Mouse (Mus musculus) hindbrain, embryonic 13.5 days (tissue): Measurements from ENCODE around the gene Artn. TPM values are rescaled to one million over a fixed set of nuclear protein-coding genes. Genes with fewer than 3 reads are reported as not detected.
A peak's percentile ranks its signal among the peaks of the same experiment; 100 is the strongest.

Source experiments
- ATAC-seq: fragments of 200-750 bp; cut with Nextera tagmentation; 2 replicates; pipeline ENCODE4 v1.8.0; 2017; ENCODE audit warnings: moderate TSS enrichment; ENCODE audit not compliant: low FRiP score
- H3K27ac ChIP-seq: fragments of 300-500 bp; sonication (generic); 2 replicates; pipeline ENCODE4 v1.5.1; 2015; ENCODE audit warnings: inconsistent platforms, mild to moderate bottlenecking, moderate library complexity
- H3K27me3 ChIP-seq: fragments of 300-500 bp; sonication (generic); 2 replicates; pipeline ENCODE4 v1.6.1; 2015; ENCODE audit warnings: mild to moderate bottlenecking, inconsistent platforms
- H3K36me3 ChIP-seq: fragments of 300-500 bp; sonication (generic); 2 replicates; pipeline ENCODE4 v1.6.1; 2015; ENCODE audit warnings: mild to moderate bottlenecking, inconsistent platforms
- H3K4me1 ChIP-seq: fragments of 300-500 bp; sonication (generic); replicated peaks from 2 replicates; pipeline ENCODE4 v1.6.1; 2015; ENCODE audit warnings: inconsistent platforms
- H3K4me2 ChIP-seq: fragments of 300-500 bp; sonication (generic); 2 replicates; pipeline ENCODE4 v1.6.1; 2015; ENCODE audit warnings: inconsistent platforms, mild to moderate bottlenecking, moderate library complexity
- H3K4me3 ChIP-seq: fragments of 300-500 bp; sonication (generic); 2 replicates; pipeline ENCODE4 v1.5.1; 2015; ENCODE audit warnings: mild to moderate bottlenecking, inconsistent platforms
- H3K9ac ChIP-seq: fragments of 300-500 bp; sonication (generic); 2 replicates; pipeline ENCODE4 v1.6.1; 2015; ENCODE audit warnings: mild to moderate bottlenecking, inconsistent platforms
- H3K9me3 ChIP-seq: fragments of 300-500 bp; sonication (generic); 2 replicates; pipeline ENCODE4 v1.6.1; 2016; ENCODE audit warnings: inconsistent platforms
- WGBS: fragments of 180-500 bp; shearing (Covaris S2); methylation state at CpG from one replicate; pipeline ENCODE4 v1.1.7; 2015; 5-methylcytosine and 5-hydroxymethylcytosine counted together
- polyA plus RNA-seq: library from polyadenylated mRNA; unstranded; fragments of >200 nt; fragmentation: Nextera tagmentation; extraction: Ambion mirVana; gene quantifications from 2 replicates; pipeline ENCODE4 v1.2.1, GENCODE M21; 2015

The Artn gene
- polyA plus RNA-seq = 0.78 and 0.84 TPM in 2 replicates

DNA sequence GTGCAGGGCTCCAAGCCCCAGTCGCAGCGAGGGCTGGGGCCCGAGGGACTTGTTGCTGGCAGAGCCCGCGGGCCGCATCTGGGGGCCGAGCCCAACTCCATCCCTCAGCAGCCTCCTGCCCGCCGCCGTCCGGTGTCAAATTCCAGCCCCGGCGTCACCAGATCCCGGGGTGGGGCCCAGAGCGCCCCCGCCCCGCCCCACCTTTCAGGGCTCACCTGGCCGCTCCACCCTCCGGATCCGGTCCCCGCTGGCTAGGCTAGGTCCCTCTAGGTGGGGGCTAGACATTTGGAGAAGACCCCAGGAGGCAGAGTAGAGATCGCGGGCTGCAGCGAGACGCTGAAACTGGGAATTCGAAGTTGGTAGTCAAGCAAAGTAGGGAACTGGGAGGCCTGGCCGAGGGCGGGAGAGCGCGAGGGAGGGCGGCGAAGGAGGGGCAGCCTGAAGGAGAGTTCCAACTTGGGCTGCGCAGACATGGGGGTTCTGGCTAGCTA lies at the start of gene Artn:
Gene Artn (minus strand): TSS at position 373 of the 491 bp plus-strand sequence.
- Histone ChIP-seq H3K9ac (peak within 1 kb of the TSS; percentile 56), H3K4me1 (peaks cover 37% of the 10 kb centered on the region), H3K36me3 (peaks cover 12% of the 10 kb centered on the region), H3K27me3 (peaks cover 60% of the 10 kb centered on the region), H3K4me3 (peak within 1 kb of the TSS; percentile 25), H3K4me2 (peak within 1 kb of the TSS; percentile 53), H3K27ac (no peak within 1 kb of the TSS), H3K9me3 (0 out of 2 replicates have a peak, but pooled peaks cover 3% of the 10 kb centered on the region)
- ATAC-seq = no peak
- WGBS = under 1% methylated on average over 33 of the region's 33 CpGs

DNA sequence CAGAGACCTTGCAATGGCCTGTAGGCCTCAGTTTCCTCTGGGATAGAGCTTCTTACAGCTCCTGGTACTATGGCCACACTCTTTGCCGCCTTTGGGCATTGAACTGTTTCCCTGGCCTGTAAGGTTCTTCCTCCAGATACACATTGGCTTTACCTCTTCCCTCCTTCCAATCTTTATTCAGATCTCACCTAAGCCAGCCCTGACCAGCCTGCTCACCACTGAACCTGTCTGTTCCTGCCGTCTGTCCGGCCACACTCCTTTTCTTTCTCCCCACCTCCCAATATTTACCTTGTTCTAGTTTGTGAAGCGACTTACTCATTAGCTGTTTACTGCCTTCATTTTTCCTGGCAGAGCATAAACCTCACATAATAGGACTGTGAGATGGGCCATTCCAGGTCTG lies 49.6 kb upstream of the Artn start:
- no peaks in the 10 kb centered on the region for H3K36me3 ChIP-seq
- H3K9ac ChIP-seq = no peak overlapping the region
- H3K4me1 ChIP-seq = peaks cover 13% of the 10 kb centered on the region; the same call in 1 of the 2 replicates
- no peaks in the 10 kb centered on the region for H3K9me3 ChIP-seq
- WGBS = 93% methylated on average over 4 of the region's 4 CpGs
- no peak for ATAC-seq
- H3K27ac ChIP-seq = no peak overlapping the region
- no peak overlapping the region for H3K4me2 ChIP-seq
- no peak overlapping the region for H3K4me3 ChIP-seq
- H3K27me3 ChIP-seq = no peaks in the 10 kb centered on the region

DNA sequence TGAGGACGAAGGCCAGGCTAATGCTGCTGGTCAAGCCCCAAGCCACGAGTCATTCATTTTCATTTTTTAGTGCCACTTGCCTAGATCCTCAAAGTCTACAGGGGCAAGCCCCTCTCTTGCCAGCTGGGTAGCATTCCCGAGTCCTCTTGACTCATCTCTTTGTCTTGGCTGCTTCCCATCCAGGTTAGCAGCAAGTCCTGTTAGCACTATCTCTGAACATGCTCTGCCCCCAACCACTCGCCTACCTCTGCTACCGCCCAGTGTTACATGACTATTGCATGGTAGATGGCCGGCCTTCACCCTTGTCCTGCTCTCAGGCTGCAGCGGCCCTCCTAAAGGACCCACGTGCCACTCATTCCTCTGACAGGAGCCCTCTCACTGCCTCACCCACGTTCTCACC lies 48.7 kb upstream of the Artn start:
- H3K27ac ChIP-seq = no peak overlapping the region
- H3K4me1 ChIP-seq = peaks cover 13% of the 10 kb centered on the region; the same call in 1 of the 2 replicates
- whole genome bisulfite sequencing = 93% methylated on average over 9 of the region's 9 CpGs
- no peak overlapping the region for H3K4me2 ChIP-seq
- ATAC-seq = no peak
- no peak overlapping the region for H3K9ac ChIP-seq
- H3K27me3 ChIP-seq = no peaks in the 10 kb centered on the region
- no peak overlapping the region for H3K4me3 ChIP-seq
- H3K36me3 ChIP-seq = no peaks in the 10 kb centered on the region
- no peaks in the 10 kb centered on the region for H3K9me3 ChIP-seq

DNA sequence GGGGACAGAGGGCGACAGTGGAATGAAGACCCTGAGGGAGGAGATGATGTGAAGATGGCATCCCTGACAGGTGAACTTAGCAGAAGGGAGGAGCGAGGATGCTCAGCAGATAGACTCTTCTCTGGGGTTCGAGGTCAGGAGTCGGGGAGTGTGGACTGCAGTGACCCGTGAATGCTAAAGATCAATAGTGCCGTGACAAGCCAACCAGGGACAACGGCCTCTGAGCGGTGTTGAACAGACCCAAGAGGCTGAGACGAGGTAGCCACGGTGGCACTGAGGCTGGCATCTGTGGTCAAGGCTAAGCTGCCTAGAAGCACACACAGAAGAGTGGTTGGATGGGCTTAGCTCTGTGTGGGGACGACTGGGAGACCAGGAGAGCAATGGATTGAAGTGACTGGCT lies 48.3 kb upstream of the Artn start:
- peaks cover 9% of the 10 kb centered on the region; the same call in 1 of the 2 replicates for H3K4me1 ChIP-seq
- no peak overlapping the region for H3K4me3 ChIP-seq
- H3K9me3 ChIP-seq = no peaks in the 10 kb centered on the region
- no peaks in the 10 kb centered on the region for H3K36me3 ChIP-seq
- H3K9ac ChIP-seq = no peak overlapping the region
- WGBS = 82% methylated on average over 11 of the region's 11 CpGs
- no peaks in the 10 kb centered on the region for H3K27me3 ChIP-seq
- H3K4me2 ChIP-seq = no peak overlapping the region
- no peak for ATAC-seq
- no peak overlapping the region for H3K27ac ChIP-seq

DNA sequence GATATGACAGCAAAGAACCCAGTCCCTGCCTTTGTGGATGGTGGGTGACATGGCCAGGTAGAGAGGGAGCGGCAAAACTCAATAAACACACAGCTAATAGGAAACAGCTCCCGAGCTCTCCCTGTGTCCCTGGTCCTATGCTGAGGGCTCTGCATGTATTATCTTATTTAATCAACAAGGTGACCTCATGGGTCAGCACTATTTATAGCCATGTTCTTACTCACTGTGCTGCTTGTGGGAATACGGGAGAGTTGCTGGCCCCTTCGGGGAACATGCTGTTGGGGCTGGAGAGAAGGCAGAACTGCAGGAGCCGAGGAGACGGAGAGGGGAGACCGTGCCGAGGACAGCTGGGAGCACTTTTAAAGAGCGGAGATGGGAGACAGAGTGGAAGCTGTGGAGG lies 47.8 kb upstream of the Artn start:
- Histone ChIP-seq H3K36me3 (no peaks in the 10 kb centered on the region), H3K27ac (no peak overlapping the region), H3K4me1 (peaks cover 5% of the 10 kb centered on the region; the same call in 1 of the 2 replicates), H3K27me3 (no peaks in the 10 kb centered on the region), H3K4me2 (no peak overlapping the region), H3K4me3 (no peak overlapping the region), H3K9ac (no peak overlapping the region), H3K9me3 (no peaks in the 10 kb centered on the region)
- ATAC-seq = no peak
- 84% methylated on average over 9 of the region's 9 CpGs for WGBS

DNA sequence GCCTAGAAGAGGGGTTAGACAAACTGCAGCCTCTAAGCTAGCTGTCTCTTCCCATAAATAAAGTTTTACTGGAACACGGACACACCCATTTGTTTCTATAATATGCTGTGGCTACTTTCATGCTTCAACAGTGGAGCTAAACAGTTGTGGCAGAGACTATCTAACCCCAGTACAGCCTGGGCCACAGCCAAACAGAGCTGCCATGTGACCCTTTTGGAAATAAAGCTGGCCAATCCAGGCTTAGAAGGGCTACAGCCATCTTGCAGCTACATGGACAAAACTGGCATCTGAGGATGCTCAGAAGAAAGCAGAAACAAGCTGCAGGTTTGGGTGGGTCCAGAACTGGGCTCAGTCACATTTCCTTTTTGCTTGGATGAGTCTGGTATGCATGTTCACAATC lies 46.3 kb upstream of the Artn start:
- WGBS = 88% methylated on average over 1 of the region's 1 CpGs
- no peak overlapping the region for H3K27ac ChIP-seq
- H3K36me3 ChIP-seq = no peaks in the 10 kb centered on the region
- no peak overlapping the region for H3K4me2 ChIP-seq
- ATAC-seq = no peak
- no peaks in the 10 kb centered on the region for H3K27me3 ChIP-seq
- no peak overlapping the region for H3K4me3 ChIP-seq
- H3K4me1 ChIP-seq = peaks cover 5% of the 10 kb centered on the region; the same call in 1 of the 2 replicates
- no peak overlapping the region for H3K9ac ChIP-seq
- no peaks in the 10 kb centered on the region for H3K9me3 ChIP-seq

DNA sequence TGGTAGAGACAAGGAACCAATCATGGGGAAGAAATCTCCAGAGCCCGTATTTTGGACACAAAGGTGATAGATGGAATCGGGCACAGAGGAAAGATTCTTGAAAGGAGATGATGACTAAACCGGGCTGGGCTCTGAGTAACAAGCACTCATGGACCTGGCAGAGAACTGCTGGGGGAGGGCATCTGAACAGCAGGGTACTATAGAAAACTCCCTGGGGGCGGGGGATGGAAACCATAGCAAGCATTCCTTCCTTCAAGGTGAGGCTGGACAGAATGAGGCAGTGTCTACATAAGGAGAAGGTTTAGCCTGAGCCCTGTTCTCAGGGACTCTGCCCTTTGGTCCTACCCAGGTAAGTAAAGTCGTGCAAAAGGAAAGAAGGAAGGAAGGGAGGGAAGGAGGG lies 45.2 kb upstream of the Artn start:
- H3K9me3 ChIP-seq = no peaks in the 10 kb centered on the region
- ATAC-seq = no peak
- 76% methylated on average over 5 of the region's 5 CpGs for WGBS

DNA sequence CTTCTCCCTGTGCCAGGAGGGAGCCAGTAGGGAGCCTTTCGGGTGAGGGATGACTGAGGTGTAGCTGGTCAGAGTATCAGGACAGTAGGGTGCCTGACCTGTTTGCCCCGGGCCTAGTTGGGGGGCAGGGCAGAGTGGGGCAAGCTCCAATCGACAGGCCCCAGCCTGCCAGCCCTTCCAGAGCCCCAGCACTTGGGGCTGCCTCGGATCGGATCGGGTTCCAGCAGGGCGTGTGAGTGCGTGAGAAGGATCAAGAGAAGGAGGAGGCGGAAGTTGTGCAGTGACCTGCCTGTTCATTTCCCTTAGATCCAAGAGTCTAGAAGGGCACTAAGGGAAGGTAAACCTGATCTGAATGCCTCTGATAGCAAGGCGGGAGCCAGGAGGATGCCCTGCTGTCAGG lies 43.4 kb upstream of the Artn start:
- Histone ChIP-seq H3K27ac (no peak overlapping the region), H3K36me3 (no peaks in the 10 kb centered on the region), H3K27me3 (no peaks in the 10 kb centered on the region), H3K9me3 (no peaks in the 10 kb centered on the region), H3K4me1 (peaks cover 5% of the 10 kb centered on the region; the same call in 1 of the 2 replicates), H3K4me3 (no peak overlapping the region), H3K9ac (no peak overlapping the region), H3K4me2 (no peak overlapping the region)
- ATAC-seq = no peak
- 72% methylated on average over 10 of the region's 10 CpGs for WGBS

More for the DNA sequence above, 45.2 kb upstream of the Artn start:
- Histone ChIP-seq H3K4me1 (peaks cover 5% of the 10 kb centered on the region; the same call in 1 of the 2 replicates), H3K36me3 (no peaks in the 10 kb centered on the region), H3K4me3 (no peak overlapping the region), H3K4me2 (no peak overlapping the region), H3K27ac (no peak overlapping the region), H3K27me3 (no peaks in the 10 kb centered on the region), H3K9ac (no peak overlapping the region)

DNA sequence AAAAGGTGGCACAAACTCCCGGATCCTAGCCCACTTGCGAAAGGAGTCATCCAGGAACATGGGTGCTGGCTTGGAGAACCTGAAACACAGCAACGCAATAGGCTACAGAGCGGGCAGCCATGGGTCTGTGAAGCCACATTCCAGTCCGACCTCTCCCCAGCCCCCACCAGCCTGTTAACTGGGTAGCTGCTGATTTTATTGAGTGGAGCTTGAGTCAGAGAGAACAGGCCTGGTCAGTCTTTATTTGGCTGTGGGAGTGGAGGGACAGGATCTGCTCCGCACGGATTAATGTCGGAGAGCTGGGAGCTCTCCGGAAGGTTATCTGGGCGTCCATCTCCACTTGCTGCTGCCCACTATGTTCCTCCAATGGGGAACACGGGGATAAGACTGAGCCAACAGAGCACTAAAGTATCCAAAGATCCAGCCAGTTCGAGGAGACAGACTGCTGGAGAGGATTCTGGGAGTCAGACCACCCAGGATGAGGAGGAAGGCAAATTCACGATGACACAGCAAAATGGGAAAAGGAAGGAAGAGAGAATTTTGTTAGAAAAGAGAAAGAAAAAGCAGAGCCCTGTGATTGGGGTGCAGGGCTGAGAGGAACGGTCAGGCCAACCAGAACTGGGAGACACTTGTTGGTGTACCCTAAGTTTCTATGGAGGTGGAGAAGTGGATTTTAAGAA lies 34.9 kb upstream of the Artn start:
- no peak for ATAC-seq
- Histone ChIP-seq H3K27me3 (no peaks in the 10 kb centered on the region), H3K27ac (no peak overlapping the region), H3K9me3 (no peaks in the 10 kb centered on the region), H3K4me3 (no peak overlapping the region), H3K9ac (no peak overlapping the region), H3K36me3 (peaks cover 18% of the 10 kb centered on the region), H3K4me1 (no peaks in the 10 kb centered on the region), H3K4me2 (no peak overlapping the region)
- WGBS = 85% methylated on average over 14 of the region's 14 CpGs

DNA sequence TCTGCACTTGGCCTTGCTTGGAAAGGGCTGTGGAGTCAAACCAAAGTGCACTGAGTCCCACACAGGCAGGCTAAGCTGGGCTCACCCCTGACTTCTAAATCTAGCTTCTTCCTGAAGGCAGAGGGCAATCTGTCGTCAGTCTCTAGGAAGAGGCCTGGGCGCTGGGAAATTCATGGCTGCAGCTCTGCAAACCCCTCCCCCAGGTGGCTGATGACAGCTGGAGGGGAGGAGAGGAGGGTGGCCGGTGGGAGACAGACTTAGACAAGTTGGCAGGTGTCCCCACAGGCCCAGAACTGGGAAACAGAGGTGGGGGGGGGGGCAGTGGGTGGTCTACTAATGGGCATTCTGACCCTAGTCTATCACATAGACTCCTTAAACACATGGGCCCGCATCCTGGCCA lies 27.9 kb upstream of the Artn start:
- H3K36me3 ChIP-seq = peaks cover 51% of the 10 kb centered on the region
- 45% methylated on average over 4 of the region's 4 CpGs for WGBS
- H3K9me3 ChIP-seq = no peaks in the 10 kb centered on the region
- H3K4me1 ChIP-seq = peaks cover 12% of the 10 kb centered on the region
- no peak overlapping the region for H3K9ac ChIP-seq
- H3K27ac ChIP-seq = no peak overlapping the region
- no peak overlapping the region for H3K4me2 ChIP-seq
- H3K27me3 ChIP-seq = no peaks in the 10 kb centered on the region
- H3K4me3 ChIP-seq = no peak overlapping the region
- ATAC-seq = no peak

DNA sequence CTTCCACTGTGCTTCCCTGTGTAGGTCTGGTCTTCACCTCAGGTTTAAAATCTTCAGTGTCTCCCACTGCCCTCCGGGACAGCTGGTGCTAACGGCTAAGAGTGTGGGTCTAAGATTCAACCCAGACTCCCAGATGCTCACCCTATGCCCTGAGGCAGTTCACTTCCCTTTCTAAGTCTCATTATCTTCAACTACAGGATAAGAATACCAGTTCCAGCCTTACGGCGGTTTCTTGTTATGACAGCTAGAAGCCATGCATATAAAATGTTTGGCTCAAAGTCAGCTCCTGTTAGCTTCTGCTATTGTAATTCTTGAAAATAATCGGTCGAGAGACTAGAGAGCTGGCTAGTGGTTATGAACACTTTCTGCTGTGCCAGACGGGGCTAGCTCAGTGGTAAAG lies 17.9 kb upstream of the Artn start:
- no peak for ATAC-seq
- 85% methylated on average over 7 of the region's 7 CpGs for WGBS
- Histone ChIP-seq H3K4me2 (no peak overlapping the region), H3K9ac (no peak overlapping the region), H3K4me3 (no peak overlapping the region), H3K4me1 (peaks cover 8% of the 10 kb centered on the region), H3K27ac (no peak overlapping the region), H3K27me3 (no peaks in the 10 kb centered on the region), H3K9me3 (no peaks in the 10 kb centered on the region), H3K36me3 (peaks cover 8% of the 10 kb centered on the region)

DNA sequence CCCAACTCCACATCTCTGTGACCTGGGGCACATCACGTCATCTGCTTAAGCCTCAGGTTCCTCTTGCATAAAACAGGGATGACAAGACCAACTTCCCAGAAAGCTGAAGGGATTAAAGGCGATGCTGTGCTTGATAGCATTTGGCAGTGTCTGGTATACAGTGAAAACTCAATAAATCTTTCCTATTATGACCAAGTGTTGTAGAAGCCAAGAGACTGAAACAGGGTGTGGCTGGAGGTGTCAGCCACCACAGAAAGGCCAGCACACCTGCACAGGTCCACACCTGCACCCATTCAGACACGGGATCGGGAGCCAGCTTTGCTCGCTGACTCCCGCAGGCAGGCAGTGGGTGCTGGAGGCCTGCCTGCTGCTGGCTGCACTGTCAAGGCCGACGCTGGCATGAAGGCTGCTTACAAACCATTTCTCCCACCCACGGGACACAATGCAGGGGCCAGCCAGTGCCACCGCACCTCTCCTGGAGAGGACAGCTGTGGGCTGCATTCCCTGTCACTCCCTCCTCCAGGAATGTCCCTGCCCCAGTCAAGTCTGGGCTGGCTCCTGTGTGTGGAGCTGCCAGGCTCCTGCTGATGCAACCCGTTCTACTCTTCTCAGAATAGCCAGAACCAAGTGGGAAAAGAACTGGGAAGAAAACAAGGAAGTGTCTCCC lies 17.2 kb upstream of the Artn start:
- WGBS = 84% methylated on average over 11 of the region's 11 CpGs
- H3K9me3 ChIP-seq = no peaks in the 10 kb centered on the region
- H3K9ac ChIP-seq = no peak overlapping the region
- H3K36me3 ChIP-seq = 0 out of 2 replicates have a peak, but pooled peaks cover 3% of the 10 kb centered on the region
- no peaks in the 10 kb centered on the region for H3K27me3 ChIP-seq
- ATAC-seq = no peak
- H3K4me3 ChIP-seq = no peak overlapping the region
- no peak overlapping the region for H3K27ac ChIP-seq
- no peak overlapping the region for H3K4me2 ChIP-seq
- peaks cover 8% of the 10 kb centered on the region for H3K4me1 ChIP-seq
